Mouse (Mus musculus): ENCODE data around the gene Col25a1. TPM values are rescaled to one million over a fixed set of nuclear protein-coding genes. Genes with fewer than 3 reads are reported as not detected.

The Col25a1 gene
- polyA plus RNA-seq, 2 experiments: 14.2 to 15.3 TPM

GRCm38 (mm10) chr3:130328909-130329308, 197.6 kb downstream of the Col25a1 start:
- no peaks in the 10 kb centered on the region for H3K27me3 ChIP-seq (ENCODE audit: control insufficient read depth, insufficient read depth, low read length)
- ATAC-seq (ENCODE audit: low FRiP score, low read depth) (no peak), DNase-seq (ENCODE audit: low spot score) (no peak)
- H3K36me3 ChIP-seq (ENCODE audit: control insufficient read depth, insufficient read depth, low read length): no peaks in the 10 kb centered on the region
- no peak overlapping the region for H3K9ac ChIP-seq (ENCODE audit: low read depth, low read length, severe bottlenecking)
- H3K27ac ChIP-seq (replicated peaks; ENCODE audit: low read depth, low read length): no peak overlapping the region
- no peaks in the 10 kb centered on the region for H3K4me1 ChIP-seq (ENCODE audit: control insufficient read depth, insufficient read depth, low read length)
- no peak overlapping the region for H3K4me2 ChIP-seq (replicated peaks; ENCODE audit: low read depth, low read length, severe bottlenecking)
- WGBS: 82% methylated on average over 9 of the region's 9 CpGs
- no peaks in the 10 kb centered on the region for H3K9me3 ChIP-seq (ENCODE audit: control insufficient read depth, low read length)
- no peak overlapping the region for H3K4me3 ChIP-seq (replicated peaks; ENCODE audit: low read length)
- TF ChIP-seq POLR2A (IDR thresholded peaks at IDR 0.05; ENCODE audit: borderline replicate concordance, extremely low read depth, insufficient read depth, insufficient read length): no peak

GRCm38 (mm10) chr3:130329833-130330555, 198.7 kb downstream of the Col25a1 start:
- no peaks in the 10 kb centered on the region for H3K4me1 ChIP-seq (ENCODE audit: control insufficient read depth, insufficient read depth, low read length)
- no peaks in the 10 kb centered on the region for H3K27me3 ChIP-seq (ENCODE audit: control insufficient read depth, insufficient read depth, low read length)
- H3K9ac ChIP-seq (ENCODE audit: low read depth, low read length, severe bottlenecking): no peak overlapping the region
- no peaks in the 10 kb centered on the region for H3K9me3 ChIP-seq (ENCODE audit: control insufficient read depth, low read length)
- no peak overlapping the region for H3K4me2 ChIP-seq (replicated peaks; ENCODE audit: low read depth, low read length, severe bottlenecking)
- WGBS: 92% methylated on average over 9 of the region's 9 CpGs
- DNase-seq (ENCODE audit: low spot score) (no peak), ATAC-seq (ENCODE audit: low FRiP score, low read depth) (no peak)
- no peak for TF ChIP-seq POLR2A (IDR thresholded peaks at IDR 0.05; ENCODE audit: borderline replicate concordance, extremely low read depth, insufficient read depth, insufficient read length)
- H3K27ac ChIP-seq (replicated peaks; ENCODE audit: low read depth, low read length): no peak overlapping the region
- H3K4me3 ChIP-seq (replicated peaks; ENCODE audit: low read length): no peak overlapping the region
- H3K36me3 ChIP-seq (ENCODE audit: control insufficient read depth, insufficient read depth, low read length): no peaks in the 10 kb centered on the region

GRCm38 (mm10) chr3:130330556-130330950, 199.3 kb downstream of the Col25a1 start:
- WGBS: 86% methylated on average over 3 of the region's 3 CpGs
- no peak for TF ChIP-seq POLR2A (IDR thresholded peaks at IDR 0.05; ENCODE audit: borderline replicate concordance, extremely low read depth, insufficient read depth, insufficient read length)
- H3K4me1 ChIP-seq (ENCODE audit: control insufficient read depth, insufficient read depth, low read length): no peaks in the 10 kb centered on the region
- no peak overlapping the region for H3K4me2 ChIP-seq (replicated peaks; ENCODE audit: low read depth, low read length, severe bottlenecking)
- no peaks in the 10 kb centered on the region for H3K27me3 ChIP-seq (ENCODE audit: control insufficient read depth, insufficient read depth, low read length)
- H3K9me3 ChIP-seq (ENCODE audit: control insufficient read depth, low read length): no peaks in the 10 kb centered on the region
- no peak overlapping the region for H3K4me3 ChIP-seq (replicated peaks; ENCODE audit: low read length)
- ATAC-seq (ENCODE audit: low FRiP score, low read depth) (no peak), DNase-seq (ENCODE audit: low spot score) (no peak)
- no peak overlapping the region for H3K9ac ChIP-seq (ENCODE audit: low read depth, low read length, severe bottlenecking)
- H3K36me3 ChIP-seq (ENCODE audit: control insufficient read depth, insufficient read depth, low read length): no peaks in the 10 kb centered on the region
- no peak overlapping the region for H3K27ac ChIP-seq (replicated peaks; ENCODE audit: low read depth, low read length)

- H3K4me1 ChIP-seq (ENCODE audit: control insufficient read depth, insufficient read depth, low read length): peaks cover 2% of the 10 kb centered on the region
- no peaks in the 10 kb centered on the region for H3K9me3 ChIP-seq (ENCODE audit: control insufficient read depth, low read length)
- H3K9ac ChIP-seq (ENCODE audit: low read depth, low read length, severe bottlenecking): no peak overlapping the region
- H3K4me3 ChIP-seq (replicated peaks; ENCODE audit: low read length): no peak overlapping the region
- no peaks in the 10 kb centered on the region for H3K36me3 ChIP-seq (ENCODE audit: control insufficient read depth, insufficient read depth, low read length)
- WGBS: 53% methylated on average over 3 of the region's 3 CpGs
- no peak overlapping the region for H3K4me2 ChIP-seq (replicated peaks; ENCODE audit: low read depth, low read length, severe bottlenecking)
- ATAC-seq (ENCODE audit: low FRiP score, low read depth) (no peak), DNase-seq (ENCODE audit: low spot score) (no peak)
- H3K27ac ChIP-seq (replicated peaks; ENCODE audit: low read depth, low read length): no peak overlapping the region
- H3K27me3 ChIP-seq (ENCODE audit: control insufficient read depth, insufficient read depth, low read length): no peaks in the 10 kb centered on the region
- no peak for TF ChIP-seq POLR2A (IDR thresholded peaks at IDR 0.05; ENCODE audit: borderline replicate concordance, extremely low read depth, insufficient read depth, insufficient read length)
These were observed 201.1 kb downstream of the Col25a1 start for GRCm38 (mm10) chr3:130332347-130332913.

GRCm38 (mm10) chr3:130337857-130338256, 206.6 kb downstream of the Col25a1 start:
- H3K27ac ChIP-seq (replicated peaks; ENCODE audit: low read depth, low read length): peak overlapping the region; percentile 65
- no peak for TF ChIP-seq POLR2A (IDR thresholded peaks at IDR 0.05; ENCODE audit: borderline replicate concordance, extremely low read depth, insufficient read depth, insufficient read length)
- peak overlapping the region; percentile 40 for H3K4me2 ChIP-seq (replicated peaks; ENCODE audit: low read depth, low read length, severe bottlenecking)
- H3K4me1 ChIP-seq (ENCODE audit: control insufficient read depth, insufficient read depth, low read length): peaks cover 7% of the 10 kb centered on the region
- no peaks in the 10 kb centered on the region for H3K9me3 ChIP-seq (ENCODE audit: control insufficient read depth, low read length)
- H3K36me3 ChIP-seq (ENCODE audit: control insufficient read depth, insufficient read depth, low read length): no peaks in the 10 kb centered on the region
- H3K27me3 ChIP-seq (ENCODE audit: control insufficient read depth, insufficient read depth, low read length): no peaks in the 10 kb centered on the region
- DNase-seq (ENCODE audit: low spot score) (peak; percentile 88), ATAC-seq (ENCODE audit: low FRiP score, low read depth) (peak; percentile 93)
- H3K9ac ChIP-seq (ENCODE audit: low read depth, low read length, severe bottlenecking): 0 out of 2 replicates have a peak overlapping the region, but pooled peaks have one; percentile 22
- H3K4me3 ChIP-seq (replicated peaks; ENCODE audit: low read length): 0 out of 2 replicates have a peak overlapping the region, but pooled peaks have one; percentile 9
- WGBS: 22% methylated on average over 13 of the region's 13 CpGs
